Mouse (Mus musculus): ENCODE results near the gene Rad51c. TPM values are rescaled to one million over a fixed set of nuclear protein-coding genes. Genes with fewer than 3 reads are reported as not detected.

Gene Rad51c
- polyA plus RNA-seq, 1 experiment from 2014 or later, result 4.5 TPM

- H3K4me1 ChIP-seq, result peaks cover 7% of the 10 kb centered on the region
- peak overlapping the region; percentile 80 for H3K9ac ChIP-seq
- no peaks in the 10 kb centered on the region for H3K9me3 ChIP-seq
- H3K27me3 ChIP-seq (replicated peaks), result no peaks in the 10 kb centered on the region
- peak; percentile 89 for ATAC-seq (replicated peaks)
- H3K4me2 ChIP-seq, result peak overlapping the region; percentile 60
- no peaks in the 10 kb centered on the region for H3K36me3 ChIP-seq (replicated peaks)
- WGBS, result 2% methylated on average over 58 of the region's 58 CpGs
- peak overlapping the region; percentile 97 for H3K27ac ChIP-seq
- peak overlapping the region; percentile 66 for H3K4me3 ChIP-seq
Measured at GRCm38 (mm10) chr11:87404111-87404853, 472 bp downstream of the Rad51c start.

GRCm38 (mm10) chr11:87398402-87398801 lies 6.4 kb downstream of the Rad51c start:
- Histone ChIP-seq H3K4me1 (no peaks in the 10 kb centered on the region), H3K36me3 (replicated peaks) (no peaks in the 10 kb centered on the region), H3K4me2 (no peak overlapping the region), H3K27ac (no peak overlapping the region), H3K9me3 (no peaks in the 10 kb centered on the region), H3K4me3 (no peak overlapping the region), H3K9ac (no peak overlapping the region), H3K27me3 (replicated peaks) (no peaks in the 10 kb centered on the region)
- ATAC-seq (replicated peaks), result no peak
- 91% methylated on average over 2 of the region's 2 CpGs for WGBS

- Histone ChIP-seq H3K4me1 (no peaks in the 10 kb centered on the region), H3K4me2 (no peak overlapping the region), H3K9me3 (no peaks in the 10 kb centered on the region), H3K36me3 (replicated peaks) (no peaks in the 10 kb centered on the region), H3K27ac (no peak overlapping the region), H3K9ac (no peak overlapping the region), H3K27me3 (replicated peaks) (no peaks in the 10 kb centered on the region), H3K4me3 (no peak overlapping the region)
- 31% methylated on average over 1 of the region's 1 CpGs for WGBS
- ATAC-seq (replicated peaks), result no peak
Measured at GRCm38 (mm10) chr11:87393855-87394254, 10.9 kb downstream of the Rad51c start.

DNA sequence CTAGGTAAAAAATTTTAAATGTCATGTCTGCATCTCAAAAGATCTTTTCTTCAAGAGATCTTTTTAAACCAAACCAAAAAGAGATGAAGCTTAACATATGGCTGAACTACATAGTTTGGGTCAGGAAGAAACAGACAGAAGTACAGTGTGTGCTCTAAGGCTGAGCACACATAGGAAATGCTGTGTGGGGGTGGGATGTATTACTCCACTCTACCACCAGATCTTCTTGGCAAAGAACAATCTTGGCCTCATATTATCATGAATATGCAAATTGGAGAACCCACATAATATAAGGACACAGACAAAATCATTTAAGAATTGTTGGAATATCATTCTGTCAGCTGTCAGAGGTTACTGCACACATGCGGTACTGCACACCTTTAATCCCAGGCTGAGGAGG lies 19.1 kb downstream of the Rad51c start:
- H3K36me3 ChIP-seq (replicated peaks), result no peaks in the 10 kb centered on the region
- H3K4me2 ChIP-seq, result no peak overlapping the region
- no peak overlapping the region for H3K27ac ChIP-seq
- H3K4me1 ChIP-seq, result no peaks in the 10 kb centered on the region
- H3K9ac ChIP-seq, result no peak overlapping the region
- no peak for ATAC-seq (replicated peaks)
- WGBS, result 98% methylated on average over 1 of the region's 1 CpGs
- H3K4me3 ChIP-seq, result no peak overlapping the region
- no peaks in the 10 kb centered on the region for H3K27me3 ChIP-seq (replicated peaks)
- H3K9me3 ChIP-seq, result no peaks in the 10 kb centered on the region

DNA sequence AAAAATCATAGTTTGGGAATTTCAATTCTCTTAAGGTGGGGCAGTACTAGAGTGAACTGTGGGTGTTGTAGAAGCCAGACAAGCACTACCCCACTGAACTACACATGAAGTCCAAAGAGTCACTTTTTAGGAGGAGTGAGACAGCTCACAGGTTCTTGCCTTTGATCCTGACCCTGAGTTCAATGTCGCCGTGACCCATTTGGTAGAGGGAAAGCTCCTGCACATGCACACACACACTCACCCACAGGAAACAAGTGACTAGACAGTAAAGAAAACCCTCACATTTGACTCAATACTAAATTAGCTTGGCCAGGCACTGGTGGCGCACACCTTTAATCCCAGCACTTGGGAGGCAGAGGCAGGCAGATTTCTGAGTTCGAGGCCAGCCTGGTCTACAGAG lies 20.2 kb downstream of the Rad51c start:
- WGBS, result 95% methylated on average over 4 of the region's 4 CpGs
- ATAC-seq (replicated peaks), result no peak

GRCm38 (mm10) chr11:87367865-87368580 lies 36.7 kb downstream of the Rad51c start:
- 79% methylated on average over 9 of the region's 9 CpGs for WGBS

More for the DNA sequence above, 20.2 kb downstream of the Rad51c start:
- no peaks in the 10 kb centered on the region for H3K9me3 ChIP-seq
- H3K4me2 ChIP-seq, result no peak overlapping the region
- H3K4me3 ChIP-seq, result no peak overlapping the region
- no peaks in the 10 kb centered on the region for H3K36me3 ChIP-seq (replicated peaks)
- no peak overlapping the region for H3K27ac ChIP-seq
- no peaks in the 10 kb centered on the region for H3K4me1 ChIP-seq
- no peaks in the 10 kb centered on the region for H3K27me3 ChIP-seq (replicated peaks)
- H3K9ac ChIP-seq, result no peak overlapping the region

GRCm38 (mm10) chr11:87367061-87367460 lies 37.7 kb downstream of the Rad51c start:
- Histone ChIP-seq H3K4me1 (no peaks in the 10 kb centered on the region), H3K27me3 (replicated peaks) (no peaks in the 10 kb centered on the region), H3K27ac (no peak overlapping the region), H3K9ac (no peak overlapping the region), H3K4me2 (no peak overlapping the region), H3K4me3 (no peak overlapping the region), H3K9me3 (no peaks in the 10 kb centered on the region), H3K36me3 (replicated peaks) (no peaks in the 10 kb centered on the region)
- WGBS, result 90% methylated on average over 7 of the region's 7 CpGs
- no peak for ATAC-seq (replicated peaks)

More at GRCm38 (mm10) chr11:87367865-87368580, 36.7 kb downstream of the Rad51c start:
- H3K27me3 ChIP-seq (replicated peaks), result no peaks in the 10 kb centered on the region
- H3K4me2 ChIP-seq, result no peak overlapping the region
- no peaks in the 10 kb centered on the region for H3K9me3 ChIP-seq
- no peak for ATAC-seq (replicated peaks)
- H3K36me3 ChIP-seq (replicated peaks), result no peaks in the 10 kb centered on the region
- no peak overlapping the region for H3K9ac ChIP-seq
- H3K4me3 ChIP-seq, result no peak overlapping the region
- H3K4me1 ChIP-seq, result no peaks in the 10 kb centered on the region
- H3K27ac ChIP-seq, result no peak overlapping the region

DNA sequence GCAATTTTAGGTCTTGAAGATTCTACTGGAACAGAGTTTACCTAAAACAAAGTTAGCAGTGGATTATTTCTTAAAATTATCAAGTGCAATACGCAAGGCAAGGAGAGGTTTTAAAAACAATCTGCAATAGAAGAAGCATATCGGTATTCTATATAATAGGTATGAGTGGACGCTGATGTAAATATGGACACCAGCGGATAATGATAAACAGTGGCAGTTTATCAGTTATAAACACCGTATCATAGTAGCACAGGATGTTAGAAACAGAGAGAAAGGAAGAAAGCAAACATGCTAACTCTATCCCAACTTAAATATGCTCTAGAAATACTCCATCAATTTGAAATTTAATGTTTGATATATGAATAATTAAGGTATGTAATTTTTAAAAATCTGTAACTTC lies 39.6 kb downstream of the Rad51c start:
- no peaks in the 10 kb centered on the region for H3K9me3 ChIP-seq
- no peak overlapping the region for H3K9ac ChIP-seq
- H3K36me3 ChIP-seq (replicated peaks), result no peaks in the 10 kb centered on the region
- no peak overlapping the region for H3K4me2 ChIP-seq
- ATAC-seq (replicated peaks), result no peak
- 93% methylated on average over 5 of the region's 5 CpGs for WGBS
- H3K27me3 ChIP-seq (replicated peaks), result no peaks in the 10 kb centered on the region
- no peak overlapping the region for H3K27ac ChIP-seq
- no peak overlapping the region for H3K4me3 ChIP-seq
- H3K4me1 ChIP-seq, result no peaks in the 10 kb centered on the region

DNA sequence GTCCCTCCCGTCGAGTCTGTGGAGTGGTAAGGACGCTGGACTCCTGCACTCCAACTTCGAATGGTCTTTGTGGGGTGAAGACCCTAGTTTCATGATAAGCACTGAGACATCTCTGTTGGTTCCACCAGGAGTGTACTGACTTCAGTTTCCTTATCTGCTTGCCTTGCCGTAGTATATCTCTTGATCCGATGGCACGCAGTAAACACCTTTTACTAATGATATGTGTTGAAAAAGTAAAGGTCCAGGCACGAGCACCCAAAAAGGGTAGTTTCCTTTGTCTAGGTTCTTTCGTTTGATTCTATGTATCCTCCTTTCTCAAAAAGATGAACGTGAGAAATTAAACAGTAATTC lies 45.5 kb downstream of the Rad51c start:
- Histone ChIP-seq H3K9me3 (no peaks in the 10 kb centered on the region), H3K4me3 (peak overlapping the region; percentile 93), H3K27ac (peak overlapping the region; percentile 90), H3K4me1 (peaks cover 15% of the 10 kb centered on the region; the same call in 1 of the 2 replicates), H3K27me3 (replicated peaks) (no peaks in the 10 kb centered on the region), H3K4me2 (peak overlapping the region; percentile 75), H3K36me3 (replicated peaks) (no peaks in the 10 kb centered on the region), H3K9ac (no peak overlapping the region)
- 9% methylated on average over 10 of the region's 10 CpGs for WGBS
- no peak for ATAC-seq (replicated peaks)

DNA sequence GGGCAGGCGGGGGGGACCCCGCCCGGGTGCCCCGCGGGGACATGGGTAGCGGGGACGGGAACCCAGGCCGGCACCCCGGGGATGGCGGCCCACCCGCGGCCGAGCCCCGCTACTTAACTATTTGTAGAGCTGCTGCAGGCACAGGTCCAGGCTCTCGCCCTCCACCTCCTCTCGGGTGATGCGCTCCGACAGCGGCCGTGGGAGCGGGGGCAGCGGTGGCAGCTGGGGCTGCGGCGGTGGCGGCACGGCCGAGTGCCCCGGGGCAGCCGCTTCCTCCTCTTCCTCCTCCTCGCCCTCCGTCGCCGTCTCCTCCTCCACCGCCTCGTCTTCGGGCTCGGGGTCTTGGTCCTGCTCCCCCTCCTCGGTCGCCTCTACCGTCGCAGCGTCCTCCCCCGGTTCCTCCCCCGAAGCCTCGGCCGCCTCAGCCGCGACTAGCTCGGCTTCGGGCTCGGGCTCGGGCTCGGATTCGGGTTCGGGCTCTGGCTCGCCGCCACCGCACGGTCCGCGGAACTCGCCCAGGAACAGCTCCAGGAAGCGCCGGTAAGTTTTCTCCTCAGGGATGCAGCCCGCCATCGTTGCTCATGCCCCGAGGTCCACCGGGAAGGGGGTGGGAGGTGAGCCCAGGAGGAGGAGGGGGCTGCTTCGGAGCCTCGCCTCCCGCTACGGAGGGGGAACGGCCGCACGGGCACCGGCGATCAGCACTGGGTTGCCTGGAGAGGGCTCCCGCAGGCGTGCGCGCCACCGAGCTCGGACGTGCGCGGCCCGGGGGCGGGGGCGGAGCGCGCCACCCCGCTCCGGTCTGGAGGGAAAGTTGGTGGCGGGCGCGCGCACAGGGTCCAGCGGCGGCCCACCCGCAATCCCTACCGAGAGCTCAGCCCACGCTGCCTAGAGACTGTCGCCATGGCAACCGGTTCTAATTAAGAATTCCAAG lies 46.2 kb downstream of the Rad51c start, which contains the start of gene Ppm1e:
TSS of gene Ppm1e (minus strand) at position 693 of the 931 bp plus-strand sequence.
- ATAC-seq (replicated peaks), result peak; percentile 95
- under 1% methylated on average over 98 of the region's 104 CpGs for WGBS
- no peaks in the 10 kb centered on the region for H3K9me3 ChIP-seq

DNA sequence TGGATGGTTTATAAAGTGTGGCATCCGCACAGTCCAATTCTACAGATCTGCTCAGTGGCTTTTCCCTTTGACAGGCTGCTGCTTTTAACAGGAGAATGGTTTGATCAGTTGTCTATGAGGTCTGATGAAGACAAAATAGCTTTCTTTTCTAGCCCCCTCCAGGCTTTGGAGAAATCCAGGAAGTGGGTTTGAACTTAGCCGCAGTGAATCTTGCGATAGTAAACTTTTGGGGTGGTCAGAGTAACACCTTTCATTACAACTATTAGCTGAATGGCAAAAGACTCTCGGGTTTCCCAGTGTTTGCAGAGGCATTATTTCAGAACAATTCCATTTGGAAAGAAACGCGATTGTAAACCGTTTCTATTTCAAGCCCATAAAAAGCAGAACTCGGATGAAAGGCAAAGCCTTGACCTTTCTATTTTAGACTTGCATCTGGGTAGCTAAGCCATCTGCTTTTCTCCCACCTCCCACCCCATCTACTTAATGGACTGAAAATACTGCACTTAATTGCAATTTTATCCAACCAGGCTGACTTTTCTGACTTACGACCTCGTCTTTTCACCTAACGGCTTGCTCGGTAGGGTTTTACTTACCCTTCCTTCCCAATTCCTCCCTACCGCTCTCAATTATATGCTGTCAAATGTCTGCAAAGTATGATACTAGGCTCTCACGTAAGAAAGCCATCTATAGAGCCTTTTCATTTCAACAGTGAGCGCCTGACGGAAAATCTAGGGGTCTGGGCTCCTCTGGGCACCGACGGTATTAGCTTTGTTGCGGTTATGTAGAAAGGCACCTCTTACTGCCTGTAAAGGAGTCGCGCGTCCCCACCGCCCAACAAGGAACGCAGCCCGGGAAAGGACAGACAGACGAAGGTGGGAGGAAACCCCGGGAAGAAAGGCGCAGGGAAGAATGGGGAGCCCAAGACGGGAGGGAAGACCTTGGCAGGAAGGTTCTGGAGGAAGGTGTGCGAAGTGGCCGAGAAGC lies 47.1 kb downstream of the Rad51c start:
- 1% methylated on average over 31 of the region's 31 CpGs for WGBS
- Histone ChIP-seq H3K9ac (peak overlapping the region; percentile 87), H3K27ac (peak overlapping the region; percentile 90), H3K9me3 (no peaks in the 10 kb centered on the region), H3K4me2 (peak overlapping the region; percentile 75), H3K4me3 (peak overlapping the region; percentile 93), H3K36me3 (replicated peaks) (no peaks in the 10 kb centered on the region), H3K27me3 (replicated peaks) (no peaks in the 10 kb centered on the region), H3K4me1 (peaks cover 15% of the 10 kb centered on the region; the same call in 1 of the 2 replicates)
- peak; percentile 28; the same call in 1 of the 2 replicates for ATAC-seq (replicated peaks)

More for the DNA sequence above, 46.2 kb downstream of the Rad51c start, which contains the start of gene Ppm1e:
- Histone ChIP-seq H3K36me3 (replicated peaks) (no peaks in the 10 kb centered on the region), H3K27ac (peak within 1 kb of the TSS; percentile 90), H3K27me3 (replicated peaks) (no peaks in the 10 kb centered on the region), H3K4me2 (peak within 1 kb of the TSS; percentile 75), H3K4me3 (peak within 1 kb of the TSS; percentile 93), H3K4me1 (peaks cover 15% of the 10 kb centered on the region; the same call in 1 of the 2 replicates), H3K9ac (peak within 1 kb of the TSS; percentile 87)

Measured in midbrain, embryonic 15.5 days (tissue).